Mouse (Mus musculus) liver, embryonic 14.5 days (tissue): ENCODE data around the gene Samd14.

Experiments used
- CTCF ChIP-seq: IDR thresholded peaks from 2 replicates; pipeline ENCODE4 v1.5.1; 2016; ENCODE audit warnings: antibody characterized with exemption, low read depth, control low read depth
- EP300 ChIP-seq: IDR thresholded peaks from 2 replicates; pipeline ENCODE4 v1.6.1; 2016; ENCODE audit warnings: antibody characterized with exemption, low read depth

DNA sequence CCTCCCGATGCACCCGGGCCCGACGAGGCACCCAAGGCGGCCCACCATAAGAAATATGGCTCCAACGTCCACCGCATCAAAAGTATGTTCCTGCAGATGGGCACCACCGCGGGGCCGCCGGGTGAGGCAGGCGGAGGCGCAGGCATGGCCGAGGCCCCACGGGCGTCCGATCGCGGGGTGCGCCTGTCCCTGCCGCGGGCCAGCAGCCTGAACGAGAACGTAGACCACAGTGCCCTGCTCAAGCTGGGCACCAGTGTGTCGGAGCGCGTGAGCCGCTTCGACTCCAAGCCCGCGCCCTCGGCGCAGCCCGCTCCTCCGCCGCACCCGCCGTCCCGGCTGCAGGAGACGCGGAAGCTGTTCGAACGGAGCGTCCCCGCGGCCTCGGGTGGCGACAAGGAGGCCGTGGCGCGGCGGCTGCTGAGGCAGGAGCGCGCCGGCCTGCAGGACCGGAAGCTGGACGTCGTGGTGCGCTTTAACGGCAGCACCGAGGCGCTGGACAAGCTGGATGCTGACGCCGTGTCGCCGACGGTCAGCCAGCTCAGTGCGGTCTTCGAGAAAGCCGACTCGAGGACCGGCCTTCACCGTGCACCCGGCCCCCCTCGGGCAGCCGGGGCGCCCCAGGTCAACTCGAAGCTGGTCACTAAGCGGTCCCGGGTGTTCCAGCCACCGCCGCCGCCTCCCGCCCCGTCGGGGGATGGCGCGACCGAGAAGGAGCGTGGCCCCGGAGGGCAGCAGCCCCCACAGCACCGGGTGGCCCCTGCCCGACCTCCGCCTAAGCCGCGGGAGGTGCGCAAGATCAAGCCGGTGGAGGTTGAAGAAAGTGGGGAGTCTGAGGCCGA, 17.8 kb upstream of the Samd14 start:
- no peak for TF ChIP-seq CTCF
- no peak for TF ChIP-seq EP300
